Mouse (Mus musculus) MEL (cell line): ENCODE measurements at regions not wholly inside any gene's neighbourhood (a gene's known extent, or its start where the extent isn't known, plus 50 kb on each side); places are given as distances from the start of the nearest gene placed in this dataset.

Experiments
- DNase-seq: peaks from one replicate; pipeline ENCODE4 v3.0.0; 2011; ENCODE audit warnings: low read depth, low spot score
- H3K27ac ChIP-seq: 2 replicates; pipeline ENCODE4 v1.5.1; 2012; ENCODE audit warnings: low read depth, mild to moderate bottlenecking, control low read depth, low read length, moderate library complexity; ENCODE audit not compliant: control insufficient read depth
- H3K27me3 ChIP-seq, 2 experiments: fragments of 150-350 bp in 1 of 2; sonication (generic) in 1 of 2; 2 replicates each; pipeline ENCODE4 v1.6.1; 2012; ENCODE audit warnings: low read length in 2 of 2, mild to moderate bottlenecking in 2 of 2, improper control_type of control experiment in 1 of 2, moderate library complexity in 1 of 2; ENCODE audit not compliant: insufficient read depth in 2 of 2, control insufficient read depth in 1 of 2
- H3K36me3 ChIP-seq, 2 experiments: 2 replicates each; pipeline ENCODE4 v1.6.1; 2012 to 2014; ENCODE audit warnings: low read length in 2 of 2, improper control_type of control experiment in 1 of 2, inconsistent platforms in 1 of 2, mild to moderate bottlenecking in 1 of 2; ENCODE audit not compliant: insufficient read depth in 2 of 2, control insufficient read depth in 1 of 2
- H3K4me1 ChIP-seq, 2 experiments: fragments of 150-350 bp in 1 of 2; sonication (generic) in 1 of 2; 2 replicates each; pipeline ENCODE4 v1.6.1; 2012; ENCODE audit warnings: low read length in 2 of 2, improper control_type of control experiment in 1 of 2, mild to moderate bottlenecking in 1 of 2; ENCODE audit not compliant: insufficient read depth in 2 of 2, control insufficient read depth in 1 of 2
- H3K4me3 ChIP-seq, 2 experiments: fragments of 150-350 bp in 1 of 2; sonication (generic) in 1 of 2; 2 replicates each; pipeline ENCODE4 v1.5.1; 2012; ENCODE audit warnings: low read depth in 2 of 2, low read length in 2 of 2, mild to moderate bottlenecking in 2 of 2, moderate library complexity in 2 of 2, control low read depth in 1 of 2, improper control_type of control experiment in 1 of 2; ENCODE audit not compliant: control insufficient read depth in 1 of 2, insufficient read depth in 1 of 2
- H3K79me2 ChIP-seq: 2 replicates; pipeline ENCODE4 v1.6.1; 2012; ENCODE audit warnings: mild to moderate bottlenecking, low read length, moderate library complexity; ENCODE audit not compliant: control insufficient read depth, poor library complexity, insufficient read depth
- H3K9ac ChIP-seq: 2 replicates; pipeline ENCODE4 v1.6.1; 2012; ENCODE audit warnings: low read depth, mild to moderate bottlenecking, control low read depth, low read length, moderate library complexity; ENCODE audit not compliant: control insufficient read depth, poor library complexity, severe bottlenecking
- H3K9me3 ChIP-seq: fragments of 150-350 bp; sonication (generic); replicated peaks from 2 replicates; pipeline ENCODE4 v1.6.1; 2012; ENCODE audit warnings: mild to moderate bottlenecking, low read length, improper control_type of control experiment, moderate library complexity; ENCODE audit not compliant: insufficient read depth
- CHD1 ChIP-seq: IDR thresholded peaks from 2 replicates; pipeline ENCODE4 v1.6.1; 2012; ENCODE audit warnings: low read depth, mild to moderate bottlenecking, inconsistent platforms, low read length, improper control_type of control experiment
- CTCF ChIP-seq, 3 experiments: IDR thresholded peaks in 2 of 3; conservative IDR thresholded peaks in 1 of 3; 2 replicates each; pipeline ENCODE4 v1.5.1; 2011 to 2012; ENCODE audit warnings: low read length in 3 of 3, low read depth in 2 of 3, mild to moderate bottlenecking in 2 of 3, improper control_type of control experiment in 1 of 3, inconsistent platforms in 1 of 3, mixed read lengths in 1 of 3, moderate library complexity in 1 of 3; ENCODE audit not compliant: control insufficient read depth in 1 of 3, insufficient read depth in 1 of 3, poor library complexity in 1 of 3, severe bottlenecking in 1 of 3
- E2F4 ChIP-seq: IDR thresholded peaks from 2 replicates; pipeline ENCODE4 v1.6.1; 2011; ENCODE audit warnings: low read depth, low read length, improper control_type of control experiment, borderline replicate concordance
- EP300 ChIP-seq, 2 experiments: IDR thresholded peaks; 2 replicates each; pipeline ENCODE4 v1.6.1; 2011; ENCODE audit warnings: improper control_type of control experiment in 2 of 2, low read length in 2 of 2, low read depth in 1 of 2, mild to moderate bottlenecking in 1 of 2
- GABPA ChIP-seq: IDR thresholded peaks from 2 replicates; pipeline ENCODE4 v1.6.1; 2012; ENCODE audit warnings: low read depth, mild to moderate bottlenecking, inconsistent platforms, low read length, improper control_type of control experiment, moderate library complexity
- GATA1 ChIP-seq: IDR thresholded peaks from 2 replicates; pipeline ENCODE4 v1.6.1; 2011; ENCODE audit warnings: low read depth, low read length, improper control_type of control experiment
- JUND ChIP-seq: IDR thresholded peaks from 2 replicates; pipeline ENCODE4 v1.6.1; 2011; ENCODE audit warnings: low read depth, mild to moderate bottlenecking, improper control_type of control experiment, low read length
- KAT2A ChIP-seq: conservative IDR thresholded peaks from 2 replicates; pipeline ENCODE4 v1.6.1; 2012; ENCODE audit warnings: low read depth, low read length, improper control_type of control experiment, inconsistent platforms
- MAFK ChIP-seq: IDR thresholded peaks from 2 replicates; pipeline ENCODE4 v1.6.1; 2011; ENCODE audit warnings: low read depth, mild to moderate bottlenecking, low read length, improper control_type of control experiment, borderline replicate concordance
- MAZ ChIP-seq: IDR thresholded peaks from 2 replicates; pipeline ENCODE4 v1.6.1; 2012; ENCODE audit warnings: low read depth, mild to moderate bottlenecking, inconsistent platforms, low read length, improper control_type of control experiment
- MEF2A ChIP-seq: IDR thresholded peaks from 2 replicates; pipeline ENCODE4 v1.6.1; 2014; ENCODE audit warnings: low read depth, mild to moderate bottlenecking, inconsistent platforms, low read length, improper control_type of control experiment; ENCODE audit not compliant: poor library complexity, insufficient replicate concordance, severe bottlenecking; ENCODE audit errors: extremely low read depth
- MXI1 ChIP-seq: IDR thresholded peaks from 2 replicates; pipeline ENCODE4 v1.6.1; 2011; ENCODE audit warnings: mild to moderate bottlenecking, low read depth, low read length, improper control_type of control experiment
- MYB ChIP-seq: IDR thresholded peaks from 2 replicates; pipeline ENCODE4 v1.6.1; 2011; ENCODE audit warnings: mild to moderate bottlenecking, low read depth, low read length, improper control_type of control experiment
- MYC ChIP-seq: IDR thresholded peaks from 2 replicates; pipeline ENCODE4 v1.6.1; 2011; ENCODE audit warnings: low read depth, mild to moderate bottlenecking, low read length, improper control_type of control experiment, moderate library complexity
- NELFE ChIP-seq: IDR thresholded peaks from 2 replicates; pipeline ENCODE4 v1.6.1; 2011; ENCODE audit warnings: low read depth, low read length, improper control_type of control experiment
- POLR2A ChIP-seq, 2 experiments: IDR thresholded peaks; 2 replicates each; pipeline ENCODE4 v1.6.1; 2011 to 2012; ENCODE audit warnings: low read length in 2 of 2, mild to moderate bottlenecking in 2 of 2, control low read depth in 1 of 2, improper control_type of control experiment in 1 of 2, low read depth in 1 of 2, moderate library complexity in 1 of 2; ENCODE audit not compliant: control insufficient read depth in 1 of 2, insufficient read depth in 1 of 2, poor library complexity in 1 of 2
- POLR2AphosphoS5 ChIP-seq: IDR thresholded peaks from 2 replicates; pipeline ENCODE4 v1.6.1; 2012; ENCODE audit warnings: low read depth, borderline replicate concordance, mild to moderate bottlenecking, inconsistent platforms, low read length, moderate library complexity, mixed read lengths
- RAD21 ChIP-seq: IDR thresholded peaks from 2 replicates; pipeline ENCODE4 v1.6.1; 2011; ENCODE audit warnings: mild to moderate bottlenecking, low read depth, low read length, improper control_type of control experiment
- RCOR1 ChIP-seq: IDR thresholded peaks from 2 replicates; pipeline ENCODE4 v1.6.1; 2012; ENCODE audit warnings: low read depth, mild to moderate bottlenecking, inconsistent platforms, low read length, improper control_type of control experiment
- SIN3A ChIP-seq: IDR thresholded peaks from 2 replicates; pipeline ENCODE4 v1.6.1; 2012; ENCODE audit warnings: low read length, improper control_type of control experiment, inconsistent platforms
- SMC3 ChIP-seq: IDR thresholded peaks from 2 replicates; pipeline ENCODE4 v1.6.1; 2011; ENCODE audit warnings: low read depth, low read length, improper control_type of control experiment
- TAL1 ChIP-seq: IDR thresholded peaks from 2 replicates; pipeline ENCODE4 v1.6.1; 2012; ENCODE audit warnings: mild to moderate bottlenecking, inconsistent platforms, low read length, moderate library complexity, mixed read lengths
- TBP ChIP-seq: IDR thresholded peaks from 2 replicates; pipeline ENCODE4 v1.8.0; 2011; ENCODE audit warnings: low read depth, low read length, improper control_type of control experiment
- TCF12 ChIP-seq: IDR thresholded peaks from 2 replicates; pipeline ENCODE4 v1.6.1; 2014; ENCODE audit warnings: low read depth, mild to moderate bottlenecking, inconsistent platforms, low read length, improper control_type of control experiment, moderate library complexity
- ZC3H11A ChIP-seq: IDR thresholded peaks from 2 replicates; pipeline ENCODE4 v1.6.1; 2012; ENCODE audit warnings: low read depth, mild to moderate bottlenecking, inconsistent platforms, low read length, improper control_type of control experiment
- ZKSCAN1 ChIP-seq: IDR thresholded peaks from 2 replicates; pipeline ENCODE4 v1.6.1; 2012; ENCODE audit warnings: low read depth, mild to moderate bottlenecking, inconsistent platforms, low read length, improper control_type of control experiment, moderate library complexity
- ZMIZ1 ChIP-seq: IDR thresholded peaks from 2 replicates; pipeline ENCODE4 v1.6.1; 2012; ENCODE audit warnings: low read depth, mild to moderate bottlenecking, inconsistent platforms, low read length, improper control_type of control experiment, moderate library complexity
- ZNF384 ChIP-seq: IDR thresholded peaks from 2 replicates; pipeline ENCODE4 v1.6.1; 2012; ENCODE audit warnings: low read depth, mild to moderate bottlenecking, inconsistent platforms, low read length, improper control_type of control experiment

GRCm38 (mm10) chr12:97953336-97953735 lies 305.9 kb downstream of the Galc start:
- no peaks in the 10 kb centered on the region for H3K27me3 ChIP-seq
- no peaks in the 10 kb centered on the region for H3K36me3 ChIP-seq
- no peaks in the 10 kb centered on the region for H3K79me2 ChIP-seq
- no peak for TF ChIP-seq GATA1
- no peak for TF ChIP-seq CTCF (IDR thresholded peaks at IDR 0.05 in 2 of 3, conservative IDR thresholded peaks at IDR 0.05 in 1 of 3; ENCODE audit: control insufficient read depth in 1 of 3, insufficient read depth in 1 of 3, low read depth in 2 of 3, low read length in 3 of 3, poor library complexity in 1 of 3, severe bottlenecking in 1 of 3)
- TF ChIP-seq ZNF384, result no peak
- no peak overlapping the region for H3K9ac ChIP-seq
- H3K4me3 ChIP-seq, result no peak overlapping the region
- no peak overlapping the region for H3K27ac ChIP-seq
- DNase-seq, result no peak
- H3K4me1 ChIP-seq, result no peaks in the 10 kb centered on the region
- H3K9me3 ChIP-seq, result no peaks in the 10 kb centered on the region

GRCm38 (mm10) chr12:97952204-97952603 lies 307.1 kb downstream of the Galc start:
- H3K27ac ChIP-seq, result no peak overlapping the region
- H3K9ac ChIP-seq, result no peak overlapping the region
- H3K4me1 ChIP-seq, result no peaks in the 10 kb centered on the region
- no peak for DNase-seq
- H3K36me3 ChIP-seq, result no peaks in the 10 kb centered on the region
- H3K27me3 ChIP-seq, result no peaks in the 10 kb centered on the region
- no peaks in the 10 kb centered on the region for H3K79me2 ChIP-seq
- TF ChIP-seq MEF2A (no peak), TCF12 (no peak), RCOR1 (no peak), E2F4 (no peak), MXI1 (no peak), ZNF384 (no peak), RAD21 (no peak), EP300 (IDR thresholded peaks at IDR 0.05; ENCODE audit: low read depth in 1 of 2, low read length in 2 of 2) (no peak), NELFE (no peak), JUND (no peak), POLR2AphosphoS5 (no peak)
- no peaks in the 10 kb centered on the region for H3K9me3 ChIP-seq
- no peak overlapping the region for H3K4me3 ChIP-seq

DNA sequence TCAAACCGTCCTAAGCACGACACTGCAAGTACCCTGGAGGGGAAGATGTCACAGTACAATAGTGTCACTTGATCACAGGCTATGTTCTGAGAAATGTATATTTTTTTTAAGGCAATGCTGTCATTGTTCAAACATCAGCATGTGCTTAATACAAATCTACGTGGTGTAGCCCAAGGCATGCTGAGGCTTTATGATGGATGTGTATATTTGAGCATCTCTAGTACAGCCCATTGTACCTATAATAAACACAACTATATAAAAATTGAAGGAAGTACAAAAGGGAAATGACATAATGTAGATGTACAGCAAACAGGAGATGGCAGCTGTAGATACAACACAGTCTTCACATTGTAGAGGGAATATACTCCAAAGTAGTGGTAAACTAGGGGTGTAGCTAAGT lies 309.2 kb downstream of the Galc start:
- Histone ChIP-seq H3K9me3 (no peaks in the 10 kb centered on the region), H3K27ac (no peak overlapping the region)
- TF ChIP-seq POLR2A (IDR thresholded peaks at IDR 0.05; ENCODE audit: control insufficient read depth in 1 of 2, insufficient read depth in 1 of 2, low read depth in 1 of 2, low read length in 2 of 2, poor library complexity in 1 of 2) (no peak), ZKSCAN1 (no peak), MEF2A (no peak), ZMIZ1 (no peak), GATA1 (no peak), MYB (no peak), ZC3H11A (no peak), TBP (no peak), GABPA (no peak), MAFK (no peak), KAT2A (no peak), MYC (no peak), EP300 (IDR thresholded peaks at IDR 0.05; ENCODE audit: low read depth in 1 of 2, low read length in 2 of 2) (no peak), SIN3A (no peak), MAZ (no peak), TAL1 (no peak), CHD1 (no peak), SMC3 (no peak), CTCF (IDR thresholded peaks at IDR 0.05 in 2 of 3, conservative IDR thresholded peaks at IDR 0.05 in 1 of 3; ENCODE audit: control insufficient read depth in 1 of 3, insufficient read depth in 1 of 3, low read depth in 2 of 3, low read length in 3 of 3, poor library complexity in 1 of 3, severe bottlenecking in 1 of 3) (no peak)
- TF ChIP-seq, all 39 proteins: peak for 0
- no peak overlapping the region for H3K4me3 ChIP-seq
- no peaks in the 10 kb centered on the region for H3K27me3 ChIP-seq
- no peak for DNase-seq
- no peaks in the 10 kb centered on the region for H3K79me2 ChIP-seq
- H3K36me3 ChIP-seq, result no peaks in the 10 kb centered on the region
- H3K9ac ChIP-seq, result no peak overlapping the region
- no peaks in the 10 kb centered on the region for H3K4me1 ChIP-seq
